Mouse (Mus musculus) bone marrow macrophage, adult 2 months (primary cell): ENCODE results near the gene Irak3.

ENCODE experiments used
- CTCF ChIP-seq: IDR thresholded peaks from 2 replicates; pipeline ENCODE4 v1.5.1; 2012; ENCODE audit warnings: low read depth, mild to moderate bottlenecking, low read length, moderate library complexity
- POLR2A ChIP-seq: IDR thresholded peaks from 2 replicates; pipeline ENCODE4 v1.6.1; 2012; ENCODE audit warnings: mild to moderate bottlenecking, low read depth, low read length, borderline replicate concordance

GRCm38 (mm10) chr10:120233655-120234367, 31.9 kb upstream of the Irak3 start:
- TF ChIP-seq POLR2A (no peak), CTCF (no peak)
